Mouse (Mus musculus) testis, adult 2 months (tissue): ENCODE results near the gene Fbxo10. TPM values are rescaled to one million over a fixed set of nuclear protein-coding genes. Genes with fewer than 3 reads are reported as not detected.
"Not testable (repeated sequence)": the region's sequence is repeated elsewhere in the genome, so short reads cannot be mapped to it uniquely, and the experiment has no call there.

Experiments used
- H3K27ac ChIP-seq: fragments of 200-500 bp; 2 replicates; pipeline ENCODE4 v1.5.1; 2012; ENCODE audit warnings: low read depth, low read length; ENCODE audit not compliant: control insufficient read depth, insufficient read depth
- H3K27me3 ChIP-seq: fragments of 200-500 bp; 2 replicates; pipeline ENCODE4 v1.6.1; 2012; ENCODE audit warnings: mild to moderate bottlenecking, low read length, moderate library complexity; ENCODE audit not compliant: control insufficient read depth, insufficient read depth
- H3K36me3 ChIP-seq: fragments of 200-500 bp; 2 replicates; pipeline ENCODE4 v1.6.1; 2012; ENCODE audit warnings: mild to moderate bottlenecking, low read length; ENCODE audit not compliant: control insufficient read depth, insufficient read depth
- H3K4me1 ChIP-seq: fragments of 200-500 bp; 2 replicates; pipeline ENCODE4 v1.6.1; 2012; ENCODE audit warnings: low read length; ENCODE audit not compliant: control insufficient read depth, insufficient read depth
- H3K4me3 ChIP-seq: fragments of 200-500 bp; 2 replicates; pipeline ENCODE4 v1.5.1; 2012; ENCODE audit warnings: low read depth, mild to moderate bottlenecking, low read length, moderate library complexity, mixed read lengths; ENCODE audit not compliant: control insufficient read depth
- CTCF ChIP-seq: fragments of 200-500 bp; IDR thresholded peaks from 2 replicates; pipeline ENCODE4 v1.5.1; 2012; ENCODE audit warnings: low read depth, mild to moderate bottlenecking, inconsistent platforms, low read length, moderate library complexity; ENCODE audit not compliant: control insufficient read depth, insufficient read depth, insufficient replicate concordance
- POLR2A ChIP-seq: fragments of 200-500 bp; IDR thresholded peaks from 2 replicates; pipeline ENCODE4 v1.6.1; 2012; ENCODE audit warnings: low read depth, mild to moderate bottlenecking, inconsistent platforms, low read length, moderate library complexity; ENCODE audit not compliant: control insufficient read depth
- polyA plus RNA-seq: library from polyadenylated mRNA; depleted of rRNA; stranded (reverse); fragments of >200 nt; gene quantifications from 2 replicates; pipeline ENCODE4 v1.2.3, GENCODE M21; 2012; rRNA removed

Fbxo10 gene
- polyA plus RNA-seq, 1 experiment, result 3.0 TPM

- H3K27ac ChIP-seq, result no peak overlapping the region
- TF ChIP-seq POLR2A (no peak), CTCF (no peak)
- H3K36me3 ChIP-seq, result peaks cover 2% of the 10 kb centered on the region
- H3K4me3 ChIP-seq, result no peak overlapping the region
- no peaks in the 10 kb centered on the region for H3K27me3 ChIP-seq
- H3K4me1 ChIP-seq, result no peaks in the 10 kb centered on the region
Measured at GRCm38 (mm10) chr4:44998071-44998470, 86.3 kb downstream of the Fbxo10 start.

- TF ChIP-seq POLR2A (no peak), CTCF (no peak)
- H3K4me1 ChIP-seq, result no peaks in the 10 kb centered on the region
- peaks cover 2% of the 10 kb centered on the region for H3K36me3 ChIP-seq
- H3K4me3 ChIP-seq, result no peak overlapping the region
- H3K27me3 ChIP-seq, result no peaks in the 10 kb centered on the region
- H3K27ac ChIP-seq, result no peak overlapping the region
Measured at GRCm38 (mm10) chr4:44994776-44995175, 89.6 kb downstream of the Fbxo10 start.

- Histone ChIP-seq H3K4me3 (no peak overlapping the region), H3K27me3 (no peaks in the 10 kb centered on the region), H3K36me3 (peaks cover 2% of the 10 kb centered on the region), H3K4me1 (no peaks in the 10 kb centered on the region), H3K27ac (no peak overlapping the region)
- TF ChIP-seq POLR2A (no peak), CTCF (no peak)
Measured at GRCm38 (mm10) chr4:44993847-44994246, 90.6 kb downstream of the Fbxo10 start.

GRCm38 (mm10) chr4:44993179-44993578 is 91.2 kb downstream of the Fbxo10 start:
- not testable (repeated sequence) for H3K4me3 ChIP-seq, H3K27ac ChIP-seq, H3K27me3 ChIP-seq, H3K36me3 ChIP-seq, H3K4me1 ChIP-seq

- H3K4me3 ChIP-seq, H3K4me1 ChIP-seq, H3K27me3 ChIP-seq, H3K36me3 ChIP-seq, H3K27ac ChIP-seq: not testable (repeated sequence)
Measured at GRCm38 (mm10) chr4:44992330-44992729, 92.1 kb downstream of the Fbxo10 start.

GRCm38 (mm10) chr4:44990560-44990959 is 93.8 kb downstream of the Fbxo10 start:
- TF ChIP-seq CTCF (no peak), POLR2A (no peak)
- Histone ChIP-seq H3K27me3 (no peaks in the 10 kb centered on the region), H3K4me1 (no peaks in the 10 kb centered on the region), H3K36me3 (peaks cover 2% of the 10 kb centered on the region), H3K27ac (no peak overlapping the region), H3K4me3 (no peak overlapping the region)

Other genes starting within 250 kb of the Fbxo10 start
- 12.6 and 13.1 TPM in 2 replicates for gene Grhpr, start 103.2 kb downstream of the Fbxo10 start, polyA plus RNA-seq
- 36.2 and 41.6 TPM in 2 replicates for gene Zbtb5, start 72.2 kb downstream of the Fbxo10 start, polyA plus RNA-seq
- 6.3 and 6.8 TPM in 2 replicates for gene Polr1e, start 66.0 kb downstream of the Fbxo10 start, polyA plus RNA-seq
- gene Tomm5, start 23.5 kb upstream of the Fbxo10 start, polyA plus RNA-seq, result 12.9 and 16.2 TPM in 2 replicates
- gene Frmpd1, start 100.3 kb upstream of the Fbxo10 start, polyA plus RNA-seq, result 2.8 and 3.4 TPM in 2 replicates
- 6.5 and 8.3 TPM in 2 replicates for gene Trmt10b, start 212.5 kb upstream of the Fbxo10 start, polyA plus RNA-seq